Mouse (Mus musculus): ENCODE results near the gene Ahsa1.

GRCm38 (mm10) chr12:87282743-87283142 is 16.5 kb downstream of the Ahsa1 start:
- TF ChIP-seq MAFK (IDR thresholded peaks at IDR 0.05; ENCODE audit: insufficient read depth, low read depth, low read length) (no peak), HCFC1 (IDR thresholded peaks at IDR 0.05; ENCODE audit: borderline replicate concordance, insufficient read depth, low read length) (no peak), ZC3H11A (IDR thresholded peaks at IDR 0.05; ENCODE audit: borderline replicate concordance, low read depth, low read length) (no peak)

Measured in ES-E14 (cell line).